Mouse (Mus musculus) lung, postnatal 36 days (tissue): Measurements from ENCODE around the gene Rag2.

Experiments used
- DNase-seq: peaks from one replicate; pipeline ENCODE4 v3.0.0; 2022; ENCODE audit warnings: mixed read lengths

Rag2 gene

DNA sequence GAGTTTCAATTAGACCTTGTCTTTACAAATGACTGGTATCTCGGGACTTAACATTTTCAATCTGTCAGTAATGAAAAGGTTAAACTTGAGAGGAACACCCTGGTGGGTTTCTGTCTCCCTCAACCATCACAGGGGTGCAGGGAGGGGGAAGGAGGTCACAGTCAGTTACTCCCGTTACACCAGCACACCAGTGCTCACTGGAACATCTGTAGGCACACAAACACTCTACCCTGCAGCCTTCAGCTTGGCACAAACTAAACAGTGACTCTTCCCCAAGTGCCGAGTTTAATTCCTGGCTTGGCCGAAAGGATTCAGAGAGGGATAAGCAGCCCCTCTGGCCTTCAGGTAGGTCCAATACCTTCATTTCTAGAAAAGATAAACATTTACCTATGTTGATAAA lies at the start of gene Rag2:
Gene Rag2 (plus strand): TSS at position 193 of the 400 bp plus-strand sequence.
- DNase-seq, result no peak

DNA sequence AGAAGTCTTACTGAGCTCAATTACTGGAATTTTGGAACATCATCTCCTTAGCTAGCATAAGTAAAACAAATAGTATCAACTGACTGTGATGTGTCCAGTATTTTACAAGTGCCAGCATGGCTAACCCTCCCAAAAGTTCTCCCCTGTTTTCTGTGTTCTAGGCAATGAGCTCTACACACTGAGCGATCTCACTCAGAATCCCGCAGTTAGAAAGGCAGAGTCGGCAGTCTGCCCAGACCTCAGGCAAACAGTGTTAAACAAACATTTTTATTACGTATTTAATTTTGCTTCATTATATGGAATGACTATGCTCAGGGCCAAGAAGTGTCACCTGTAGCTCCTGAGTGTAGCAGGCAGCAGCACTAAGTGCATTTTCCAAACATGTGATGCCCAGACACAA lies 47.3 kb upstream of the Rag2 start:
- DNase-seq, result no peak

DNA sequence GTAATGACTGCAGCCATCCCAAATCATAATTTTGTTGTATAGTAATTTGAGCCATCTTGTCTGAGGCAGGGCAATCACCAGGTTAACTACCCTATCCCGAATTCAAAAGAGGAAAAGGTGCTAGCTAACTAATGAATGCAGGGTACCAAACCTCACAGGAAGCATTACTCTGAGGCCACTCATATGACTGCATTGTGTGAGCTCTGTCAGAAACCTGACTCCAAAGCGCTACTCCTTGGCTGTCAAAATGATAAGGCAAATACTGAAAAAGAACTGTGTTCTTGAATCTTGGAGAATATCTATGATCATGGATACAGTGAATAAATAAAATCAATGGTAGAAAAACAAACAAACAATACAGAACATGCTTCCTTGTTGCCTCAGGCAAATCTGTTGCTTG lies 44.5 kb upstream of the Rag2 start:
- no peak for DNase-seq

DNA sequence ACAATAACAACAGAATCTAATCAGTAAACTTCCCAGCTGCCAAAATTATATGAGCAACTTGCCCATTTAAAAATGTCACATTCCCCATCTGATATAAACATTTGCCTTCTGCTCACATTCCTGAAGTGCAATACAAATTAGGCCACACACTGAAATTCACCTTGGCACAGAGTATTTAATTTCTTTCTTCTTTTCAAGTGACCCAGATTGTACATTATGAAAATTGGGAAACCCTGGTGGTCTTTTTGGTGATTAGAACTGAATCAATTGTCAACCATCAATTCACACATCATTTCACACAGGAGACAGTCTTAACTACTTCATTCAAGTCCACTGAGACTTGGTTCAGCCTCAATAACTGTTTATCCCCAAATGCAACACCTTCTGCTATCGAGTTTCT lies 44.1 kb upstream of the Rag2 start:
- no peak for DNase-seq

DNA sequence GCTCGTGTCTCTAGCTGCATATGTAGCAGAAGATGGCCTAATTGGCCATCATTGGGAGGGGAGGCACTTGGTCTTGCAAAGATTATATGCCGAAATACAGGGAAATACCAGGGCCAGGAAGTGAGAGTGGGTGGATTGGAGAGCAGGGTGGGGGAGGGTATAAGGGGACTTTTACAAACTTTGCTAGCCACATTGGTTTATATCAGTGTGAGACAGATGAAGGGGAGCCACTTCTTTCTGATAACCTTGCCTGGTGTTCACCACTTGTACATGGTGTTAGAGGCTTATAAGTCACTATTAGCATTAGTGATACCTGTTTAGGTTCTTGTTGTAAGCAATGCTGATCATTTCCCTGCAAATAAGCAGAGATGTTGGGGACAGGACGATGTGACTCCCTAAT lies 43.5 kb upstream of the Rag2 start:
- DNase-seq, result no peak

DNA sequence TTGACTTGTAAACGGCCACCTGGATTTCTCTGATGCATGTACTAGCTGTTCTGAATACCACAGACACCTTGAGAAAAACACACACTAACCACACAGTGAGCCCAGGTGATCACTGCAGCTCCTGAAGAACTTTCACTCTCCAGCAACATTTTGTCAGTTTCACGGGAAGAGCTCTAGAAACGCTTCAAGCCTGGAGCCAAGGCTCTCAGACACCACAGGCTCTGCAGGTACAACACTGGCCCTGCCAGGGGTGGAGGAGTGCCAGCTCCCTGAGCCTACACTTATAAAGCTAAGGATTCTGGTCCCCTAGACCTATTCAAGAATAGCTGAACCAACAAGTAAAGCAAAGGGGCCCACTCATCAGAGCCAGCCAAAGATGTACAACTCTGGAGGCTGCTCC lies 43.1 kb upstream of the Rag2 start:
- no peak for DNase-seq

DNA sequence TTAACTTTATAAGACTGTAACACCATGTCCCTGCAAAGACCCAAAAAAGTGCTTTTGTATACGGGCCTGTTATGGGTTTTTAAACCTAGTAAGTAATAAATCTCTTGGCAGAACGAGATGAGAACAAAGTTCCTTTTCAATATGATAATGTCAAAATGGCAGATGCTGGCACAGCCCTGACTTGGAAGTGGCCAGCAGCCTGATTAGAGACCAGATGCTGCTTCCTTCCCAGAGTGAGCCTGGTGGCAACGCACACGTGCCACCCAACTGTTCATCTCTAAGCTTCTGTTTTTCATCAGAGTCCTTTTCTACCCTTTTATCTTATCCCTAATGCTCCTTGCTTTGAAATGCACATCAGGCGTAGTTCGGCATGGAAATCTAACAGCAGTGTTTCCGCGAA lies 33.2 kb upstream of the Rag2 start:
- no peak for DNase-seq

DNA sequence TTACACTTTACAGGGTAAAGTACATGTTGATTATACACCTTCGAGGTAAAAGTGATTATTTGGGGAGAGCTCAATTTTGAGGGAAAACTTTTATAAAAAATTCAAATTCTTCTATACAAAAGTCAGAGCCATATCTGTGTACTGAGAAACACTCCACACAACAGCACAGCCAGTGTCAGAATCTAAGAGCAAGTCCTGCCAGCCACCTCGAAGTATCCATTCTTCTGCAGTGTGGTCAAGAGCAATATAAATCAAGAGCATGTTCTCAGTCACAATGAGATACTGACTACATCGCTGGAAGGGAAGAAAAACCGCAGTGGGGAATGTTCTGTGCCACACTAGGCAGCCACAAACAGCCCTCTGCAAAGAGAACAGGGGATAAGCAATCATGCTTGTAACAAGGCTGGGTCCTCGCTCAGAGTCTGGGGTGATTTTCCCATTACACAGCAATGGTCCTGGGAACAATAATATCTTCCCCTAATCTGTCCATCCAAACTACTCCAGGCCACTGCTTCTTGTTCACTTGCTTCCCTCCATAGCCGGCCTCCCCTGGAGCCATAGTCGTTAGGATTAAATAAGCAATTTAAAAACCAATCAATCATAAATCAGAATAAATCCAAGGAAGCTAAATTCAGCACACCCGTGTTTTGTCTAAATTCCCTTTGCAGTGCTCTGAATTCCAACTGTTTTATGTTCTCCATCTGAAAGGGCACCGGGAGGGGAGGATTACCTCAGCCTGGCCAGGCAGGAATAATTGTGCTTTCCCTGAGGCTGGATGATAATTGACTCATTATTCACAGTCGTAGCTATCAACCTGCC lies 32.3 kb upstream of the Rag2 start:
- no peak for DNase-seq

DNA sequence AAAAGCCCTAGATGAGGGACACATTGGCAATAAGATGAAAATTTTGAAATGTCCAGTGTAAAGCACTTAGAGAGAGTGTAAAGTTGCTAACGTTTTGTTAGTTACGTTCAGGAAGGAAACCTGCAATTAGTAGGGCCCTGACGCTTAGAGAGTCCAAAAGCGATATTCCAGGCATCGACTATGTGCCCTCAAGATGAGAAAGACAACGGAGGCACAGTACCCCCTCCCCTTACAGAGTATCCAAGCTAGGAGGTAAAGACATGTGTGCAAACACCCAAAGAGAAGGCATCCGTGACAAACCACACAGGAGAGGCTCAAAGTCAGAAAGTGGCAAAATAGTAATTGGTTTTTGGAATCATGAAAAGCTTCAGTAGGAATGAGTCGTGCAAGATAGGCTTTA lies 31.6 kb upstream of the Rag2 start:
- no peak for DNase-seq

DNA sequence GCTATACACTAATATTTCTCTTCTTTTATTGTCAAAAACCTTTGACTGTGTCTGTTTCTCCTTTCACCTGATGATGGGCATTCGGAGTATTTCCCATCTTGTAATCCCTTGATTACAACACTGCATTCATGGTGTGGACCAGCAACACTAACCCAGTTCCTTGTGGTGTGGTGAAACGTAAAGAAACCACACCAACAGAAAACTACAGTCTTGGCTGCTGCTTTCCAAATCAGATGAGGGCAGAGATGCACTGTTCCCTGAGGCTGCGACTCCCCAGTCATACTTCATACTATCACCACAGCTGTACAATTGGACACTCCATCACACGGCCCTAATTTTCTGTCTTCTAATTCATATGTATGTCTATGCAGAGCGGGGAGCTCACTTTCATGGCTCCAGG lies 29.8 kb upstream of the Rag2 start:
- no peak for DNase-seq

DNA sequence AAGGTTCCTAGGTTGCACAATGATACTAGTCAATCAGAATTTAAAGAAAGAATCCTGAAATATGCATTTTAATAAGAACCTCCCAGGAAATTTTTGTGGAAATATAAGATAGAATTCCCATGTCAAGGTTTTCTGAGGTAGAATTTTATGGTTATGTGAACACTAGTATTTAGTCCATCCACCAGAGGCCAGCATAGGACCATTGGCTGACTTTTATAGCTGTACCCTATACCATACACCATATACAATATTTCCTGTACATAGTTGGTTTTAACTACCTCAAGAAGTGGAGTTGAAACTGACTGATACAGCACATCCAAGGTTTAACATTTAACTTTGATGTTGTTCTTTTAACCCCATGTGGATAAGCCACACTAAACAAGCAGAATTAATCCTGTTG lies 27.3 kb upstream of the Rag2 start:
- DNase-seq, result no peak

DNA sequence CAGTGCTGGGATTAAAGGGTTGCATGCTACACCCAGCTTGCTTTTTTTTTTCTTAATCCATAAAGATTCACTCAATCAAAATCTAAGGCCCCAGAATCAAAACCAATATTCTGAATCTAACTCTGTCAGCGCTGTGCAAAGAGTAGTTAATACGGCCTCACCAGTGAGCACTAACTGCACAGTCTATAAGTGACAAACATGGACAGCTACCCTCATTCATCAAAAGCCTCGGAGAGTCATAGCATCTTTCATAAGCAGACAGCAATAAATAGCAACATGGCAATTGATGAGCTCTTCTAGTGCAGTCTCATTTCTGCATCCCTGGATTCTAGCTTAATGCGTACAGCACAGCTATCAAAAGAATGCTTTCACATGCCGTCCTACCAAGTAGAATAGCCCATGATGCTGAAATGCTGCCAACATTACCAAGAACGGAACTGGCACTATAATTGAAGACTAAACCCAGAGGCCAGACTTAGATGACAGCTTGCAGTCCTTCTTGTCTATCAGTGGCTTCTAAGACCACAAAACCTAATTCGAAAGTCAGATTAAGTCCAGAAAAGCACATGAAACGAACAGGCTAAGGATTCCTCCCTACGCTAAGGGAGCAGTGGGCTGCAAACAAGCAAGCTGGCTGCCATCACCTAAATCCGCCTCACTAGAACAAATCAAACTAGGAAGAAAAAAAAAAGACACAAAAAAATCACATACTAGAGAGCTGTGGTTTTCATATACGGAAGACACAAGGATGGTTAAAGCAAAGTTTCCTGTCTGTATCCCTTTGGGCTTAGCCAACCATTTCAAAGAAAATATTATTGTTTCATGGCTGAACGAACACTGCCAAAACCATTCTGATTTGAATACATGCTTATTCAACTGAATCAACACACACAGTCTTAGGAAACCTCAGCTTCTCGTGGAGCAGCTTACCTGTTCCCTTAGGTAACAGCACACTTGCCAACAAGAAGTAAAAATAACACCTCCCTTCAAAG lies 26.0 kb upstream of the Rag2 start:
- DNase-seq, result no peak

DNA sequence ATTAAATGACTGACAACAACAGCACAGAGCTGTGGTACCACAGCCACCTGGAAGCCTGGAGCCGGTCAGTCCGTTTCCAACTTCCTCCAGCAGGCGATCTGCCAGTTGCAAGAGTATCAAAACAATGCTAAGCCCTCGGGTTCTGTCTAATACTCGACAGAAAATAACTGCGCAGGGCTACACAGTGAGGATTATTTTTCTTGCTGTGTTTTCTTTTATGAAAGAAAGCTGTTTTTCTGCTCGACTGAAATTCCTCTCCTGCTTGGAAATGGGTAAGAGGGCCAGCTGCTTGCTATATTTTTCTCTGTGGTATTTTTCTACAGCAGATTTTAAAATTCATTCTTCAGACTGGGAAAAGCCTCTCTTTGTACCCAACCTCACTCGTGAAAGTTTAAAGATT lies 23.8 kb upstream of the Rag2 start:
- peak; percentile 15 for DNase-seq

DNA sequence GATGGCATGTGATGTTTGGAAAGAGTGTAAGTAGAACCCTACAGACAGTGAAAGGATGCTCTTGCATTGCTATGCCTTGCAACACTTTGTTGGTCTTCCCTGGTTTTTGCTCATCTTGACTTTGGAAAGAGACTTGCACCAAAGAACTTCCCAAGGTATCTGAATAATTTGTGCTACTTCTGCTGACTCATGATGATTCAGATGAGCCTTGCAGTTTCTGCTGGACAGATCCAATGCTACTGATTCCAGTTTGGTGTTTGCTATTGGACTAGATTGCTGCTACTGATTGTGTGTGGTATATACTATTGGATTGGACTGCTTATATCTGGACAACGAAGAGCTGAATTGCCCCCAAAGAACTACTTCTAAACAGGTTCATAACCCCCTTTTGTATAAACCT lies 21.4 kb upstream of the Rag2 start:
- no peak for DNase-seq

DNA sequence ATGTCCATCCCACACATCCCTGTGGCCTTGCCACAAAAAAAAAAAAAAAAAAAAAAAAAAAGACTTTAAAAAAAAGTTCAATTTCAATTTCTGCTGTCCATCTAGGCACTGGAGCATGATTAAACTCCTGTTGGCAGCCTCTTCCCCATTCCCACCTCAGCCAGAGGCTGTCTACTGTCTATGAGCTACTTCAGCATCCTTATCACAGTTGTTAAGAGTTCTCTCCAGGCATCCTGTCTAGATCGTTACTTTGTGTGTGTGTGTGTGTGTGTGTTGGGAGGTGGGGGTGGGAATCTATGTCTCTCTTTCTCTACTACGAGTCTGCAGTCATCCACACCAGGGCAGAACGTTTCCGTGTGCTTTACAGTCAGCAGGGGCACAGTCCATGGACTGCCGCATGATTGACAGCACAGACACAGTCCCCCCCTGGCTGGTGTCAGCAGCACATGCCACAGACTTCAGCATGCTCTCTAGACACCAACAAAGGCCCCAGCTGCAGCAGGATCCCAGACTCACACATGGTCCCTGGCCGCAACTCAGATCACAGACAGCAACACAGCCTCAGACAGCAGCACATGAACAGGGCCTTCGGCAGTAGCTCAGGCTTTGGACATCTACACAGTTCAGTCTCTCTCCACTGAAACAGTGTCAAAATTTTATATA lies 16.2 kb upstream of the Rag2 start:
- no peak for DNase-seq

DNA sequence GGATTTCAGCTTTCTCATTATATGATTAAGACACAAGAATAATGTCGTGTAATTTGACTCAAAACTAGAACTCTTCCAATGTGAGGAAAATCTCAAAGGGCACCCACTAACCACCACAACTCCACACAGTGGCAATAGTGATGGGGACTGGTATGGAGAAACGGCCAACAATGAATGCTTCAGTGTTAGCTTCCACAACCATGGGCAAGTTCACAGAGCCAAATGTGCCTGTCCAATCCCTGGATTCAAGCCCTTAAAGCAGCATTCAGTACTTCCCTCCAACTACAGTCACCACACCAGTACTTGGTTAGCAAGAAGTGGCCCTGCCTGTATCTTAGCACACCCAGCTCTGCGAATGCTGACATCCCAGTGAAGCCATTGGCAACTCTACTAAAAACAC lies 13.7 kb upstream of the Rag2 start:
- no peak for DNase-seq

DNA sequence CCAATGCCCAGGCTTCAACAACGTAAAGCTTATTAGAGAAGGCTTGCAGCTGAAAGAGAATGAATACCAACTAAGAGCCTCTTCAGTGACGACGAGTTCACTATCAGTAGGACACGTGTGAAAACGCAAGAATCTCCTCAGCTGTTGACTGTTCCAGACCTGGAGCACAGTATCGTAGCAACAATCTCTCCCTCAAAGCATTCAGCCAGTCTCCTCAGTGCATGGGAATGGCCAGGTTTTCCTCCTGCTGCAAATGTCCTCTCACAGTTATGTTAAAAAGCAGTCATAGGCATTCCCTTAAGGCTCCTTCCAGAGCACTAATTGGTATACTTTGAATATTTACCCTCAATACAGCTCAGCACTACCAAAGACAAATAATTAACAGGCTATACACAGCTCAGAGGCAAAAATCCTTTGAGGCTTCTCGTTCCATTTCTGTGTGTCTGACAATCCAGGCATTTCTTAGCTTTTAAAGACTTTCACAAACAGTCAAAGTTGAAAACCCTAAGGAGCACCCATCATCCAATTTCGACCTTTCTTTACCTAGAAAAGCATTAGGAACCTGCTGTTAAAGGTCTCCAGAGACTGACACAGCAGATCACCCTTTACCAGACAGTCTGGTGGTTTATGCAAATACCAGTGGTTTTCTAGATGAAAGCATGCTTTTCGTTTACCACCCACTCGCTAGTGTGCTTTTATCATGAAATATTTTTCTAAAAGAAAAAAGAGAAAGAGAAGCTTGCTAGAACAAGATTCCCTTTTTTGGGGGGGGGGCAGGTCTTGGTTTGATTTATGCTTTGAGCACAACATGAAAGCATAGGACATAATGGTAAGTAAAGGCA lies 8.8 kb upstream of the Rag2 start:
- no peak for DNase-seq

DNA sequence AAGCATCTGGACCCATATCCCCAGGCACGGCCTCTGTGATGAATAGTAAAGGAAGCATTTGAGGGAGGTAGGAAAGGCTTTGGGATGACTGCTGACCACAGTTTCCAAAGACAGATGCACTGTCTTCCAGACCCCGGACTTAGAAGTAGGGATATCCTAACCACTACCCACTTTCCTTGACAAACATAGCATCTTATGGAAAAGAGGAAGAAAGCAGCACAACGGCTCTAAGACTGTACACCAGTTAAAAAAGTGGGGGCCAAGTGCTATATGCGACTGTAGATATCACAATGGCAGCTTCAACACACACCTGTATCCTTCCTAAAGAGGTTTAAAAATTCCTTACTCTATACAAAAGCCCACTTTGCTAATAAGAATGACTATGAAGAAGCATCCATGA lies 6.1 kb upstream of the Rag2 start:
- DNase-seq, result no peak

DNA sequence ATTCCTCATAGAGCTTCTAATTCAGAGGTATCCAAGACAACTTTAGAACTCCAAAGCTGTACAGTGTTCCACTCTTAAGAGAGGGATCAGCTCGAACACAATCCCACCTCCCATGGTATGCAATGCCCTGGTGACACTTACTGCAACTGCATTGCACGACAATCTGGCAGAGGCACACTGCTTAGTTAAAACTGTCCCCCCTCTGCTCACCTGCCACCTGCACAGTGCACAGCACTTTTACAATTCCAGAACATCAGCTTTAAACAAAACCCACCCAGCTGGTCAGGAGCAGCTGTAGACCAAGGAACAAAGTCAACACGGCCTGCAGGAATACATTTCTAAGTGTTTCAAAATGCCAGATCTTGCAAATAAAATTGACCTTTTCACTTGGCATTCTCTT lies 3.6 kb upstream of the Rag2 start:
- DNase-seq, result no peak

DNA sequence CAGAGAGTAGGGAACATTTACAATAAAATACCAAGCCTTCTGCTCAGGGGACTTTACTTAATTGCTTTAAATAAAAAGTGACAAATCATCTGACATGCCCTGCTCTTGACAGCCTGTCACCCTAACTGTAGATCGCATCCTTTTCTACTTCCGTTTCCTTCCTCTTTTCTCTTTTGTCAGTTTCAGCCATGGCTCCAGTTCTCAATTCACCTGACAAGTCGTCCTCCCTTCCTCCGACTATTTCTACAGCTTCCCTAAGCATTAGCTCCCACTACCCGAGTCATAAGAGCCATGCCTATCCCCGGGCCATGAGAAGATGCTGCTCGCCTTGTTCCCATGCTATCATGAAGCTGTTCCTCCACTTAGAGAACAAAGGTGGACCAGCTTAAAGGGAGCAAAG lies 2.9 kb upstream of the Rag2 start:
- DNase-seq, result no peak

DNA sequence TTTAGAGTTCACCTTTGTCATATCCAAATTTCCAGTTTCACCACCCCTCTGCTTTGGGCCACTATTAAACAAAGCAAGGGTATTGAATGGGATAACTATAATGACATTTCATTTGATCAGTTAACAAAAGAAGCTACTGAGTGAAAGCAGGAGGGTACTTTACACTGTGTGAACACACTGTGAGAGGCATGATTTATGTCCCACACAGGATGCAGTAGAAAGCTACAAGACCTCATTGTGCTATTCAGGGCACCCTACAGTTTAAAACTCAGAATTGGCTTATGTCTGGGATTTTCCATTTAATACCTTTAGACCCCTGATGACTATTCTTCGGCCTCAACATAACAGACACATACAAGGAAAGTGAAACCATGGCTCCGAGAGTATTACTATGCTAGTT lies 1.5 kb upstream of the Rag2 start:
- no peak for DNase-seq

DNA sequence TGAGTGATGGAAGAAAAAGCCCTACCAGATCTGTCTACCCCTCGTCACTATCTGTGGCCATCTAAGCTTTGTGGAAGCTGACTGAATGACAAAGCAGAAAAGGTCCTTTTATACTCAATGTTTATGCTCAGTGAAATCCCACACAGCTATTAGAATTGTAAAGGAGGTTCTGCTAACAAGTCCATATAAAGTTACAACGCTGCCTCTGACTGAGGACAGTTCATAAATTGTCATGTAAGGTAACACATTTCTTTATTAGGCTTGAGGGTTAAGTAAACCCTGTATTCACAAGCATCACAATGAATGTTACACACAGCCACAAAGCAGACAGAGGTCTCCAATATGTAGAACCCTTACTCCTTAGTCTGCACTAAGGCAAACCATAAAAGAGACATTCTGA lies 507 bp upstream of the Rag2 start:
- no peak for DNase-seq

DNA sequence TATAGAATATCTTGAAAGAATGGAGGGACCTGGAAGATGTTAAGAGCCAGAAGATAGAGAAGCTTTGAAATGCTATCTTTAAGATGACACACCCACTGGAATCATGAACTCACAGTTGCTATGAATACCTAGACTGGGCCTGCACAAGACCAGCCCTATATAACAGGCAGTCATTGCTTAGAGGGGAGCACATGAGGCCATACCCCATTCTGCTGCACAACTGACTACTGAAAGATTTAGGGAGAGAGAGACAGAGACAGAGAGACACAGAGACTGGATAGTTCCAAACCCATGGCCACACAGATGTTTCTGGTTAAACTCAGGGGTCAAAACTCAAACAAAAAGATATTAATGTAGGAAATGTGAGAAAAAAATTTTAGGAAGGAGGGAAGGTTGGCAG lies 2.7 kb downstream of the Rag2 start:
- no peak for DNase-seq
